Mouse (Mus musculus) testis, adult 2 months (tissue): ENCODE results near the gene Mindy3.

Source experiments
- CTCF ChIP-seq: fragments of 200-500 bp; IDR thresholded peaks from 2 replicates; pipeline ENCODE4 v1.5.1; 2012; ENCODE audit warnings: low read depth, mild to moderate bottlenecking, inconsistent platforms, low read length, moderate library complexity; ENCODE audit not compliant: control insufficient read depth, insufficient read depth, insufficient replicate concordance
- POLR2A ChIP-seq: fragments of 200-500 bp; IDR thresholded peaks from 2 replicates; pipeline ENCODE4 v1.6.1; 2012; ENCODE audit warnings: low read depth, mild to moderate bottlenecking, inconsistent platforms, low read length, moderate library complexity; ENCODE audit not compliant: control insufficient read depth

DNA sequence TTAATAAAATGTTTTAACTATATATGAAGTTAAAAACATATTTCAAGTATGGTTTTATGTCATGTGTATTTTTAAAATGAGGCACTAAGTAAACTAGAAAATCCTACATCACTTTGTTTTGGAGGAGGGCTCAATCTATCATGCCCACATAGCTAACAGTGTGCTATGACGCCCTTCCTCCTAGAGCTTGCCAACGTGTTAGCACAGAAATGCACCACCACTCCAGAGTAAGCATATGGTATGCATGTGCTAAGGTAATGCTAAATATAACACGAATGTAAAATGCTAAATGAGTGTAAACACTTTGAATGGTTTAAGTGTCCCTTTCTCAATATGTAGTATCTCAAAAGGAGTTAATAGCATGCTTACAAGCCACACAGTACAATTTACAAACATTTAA lies 16.8 kb downstream of the Mindy3 start:
- TF ChIP-seq POLR2A: no peak
- TF ChIP-seq CTCF: no peak
